Mouse (Mus musculus): ENCODE measurements around the gene Cabp1.
"Not testable (repeated sequence)": the region's sequence is repeated elsewhere in the genome, so short reads cannot be mapped to it uniquely, and the experiment has no call there.

The Cabp1 gene

DNA sequence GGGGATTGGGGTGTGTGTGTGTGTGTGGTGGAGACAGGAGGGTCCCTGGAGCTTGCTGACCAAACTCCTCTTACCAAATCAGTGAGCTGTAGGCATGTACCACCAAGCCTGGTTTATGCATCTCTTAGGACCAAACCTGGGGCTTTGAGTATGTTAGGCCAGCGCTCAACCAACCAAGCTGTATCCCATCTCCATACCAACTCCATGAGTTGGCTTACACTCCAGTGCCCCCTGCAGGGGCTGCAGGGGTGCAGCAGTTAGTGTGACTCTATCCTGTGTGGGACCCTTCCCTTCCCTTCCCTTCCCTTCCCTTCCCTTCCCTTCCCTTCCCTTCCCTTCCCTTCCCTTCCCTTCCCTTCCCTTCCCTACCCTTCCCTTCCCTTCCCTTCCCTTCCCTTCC, 19.6 kb downstream of the Cabp1 start:
- no peak for DNase-seq (ENCODE audit: low spot score)

DNA sequence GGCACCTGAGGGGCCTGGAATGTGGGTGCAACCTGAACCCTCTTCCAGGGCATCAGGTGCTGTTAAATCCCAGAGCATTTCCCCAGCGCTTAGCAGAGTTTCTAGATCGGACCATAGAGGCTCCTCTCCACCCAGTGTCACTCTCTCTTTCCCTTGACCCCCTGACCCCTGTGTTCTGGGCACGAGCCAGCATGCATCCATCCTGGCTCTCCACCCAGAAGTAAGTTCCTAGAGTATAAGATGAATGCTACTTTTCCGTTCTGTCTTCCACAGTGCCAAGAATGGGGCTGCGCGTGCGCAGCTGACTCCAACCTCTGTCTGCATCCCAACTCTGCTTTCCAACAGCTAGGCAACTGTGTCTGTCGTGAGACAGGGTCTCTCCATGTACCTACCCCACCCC, 24.0 kb downstream of the Cabp1 start:
- DNase-seq (ENCODE audit: low spot score), result peak; percentile 59

DNA sequence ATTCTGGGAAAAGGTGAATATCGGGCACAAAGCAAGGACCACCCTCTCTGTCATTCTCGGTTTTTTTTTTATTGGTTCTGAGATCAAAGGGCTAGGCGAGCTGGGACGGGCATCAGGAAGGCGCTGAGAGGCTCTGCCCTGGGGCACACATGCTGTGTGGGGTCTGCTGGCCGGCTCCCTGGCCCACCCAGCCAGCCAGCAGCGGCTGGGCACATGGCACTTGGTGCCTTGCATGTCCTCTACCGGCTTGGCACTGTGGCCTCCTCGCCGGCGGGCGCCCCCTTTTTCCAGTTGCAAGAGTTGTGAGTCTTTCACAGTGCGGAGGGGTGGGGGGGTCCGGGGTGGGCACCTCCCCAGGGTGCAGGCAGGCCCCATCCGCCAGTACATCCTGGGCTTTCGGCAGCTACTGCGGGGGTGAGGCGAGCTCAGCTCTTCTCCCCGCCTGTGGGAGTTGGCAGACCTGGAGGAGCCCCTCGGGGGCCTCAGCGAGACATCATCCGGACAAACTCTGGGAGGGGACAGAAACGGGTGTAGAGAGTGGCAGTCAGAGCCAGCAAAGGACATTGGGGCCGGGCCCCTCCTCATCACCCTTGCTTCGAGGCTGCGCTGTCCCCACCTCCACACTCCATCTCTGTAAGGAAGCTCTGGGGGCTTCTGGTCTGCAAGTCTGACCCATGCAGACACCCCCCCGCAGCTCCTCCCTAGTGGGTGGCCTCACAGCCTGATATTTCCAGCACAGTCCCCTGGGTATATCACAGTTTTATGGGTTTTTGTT, 25.4 kb downstream of the Cabp1 start:
- DNase-seq (ENCODE audit: low spot score), result no peak

DNA sequence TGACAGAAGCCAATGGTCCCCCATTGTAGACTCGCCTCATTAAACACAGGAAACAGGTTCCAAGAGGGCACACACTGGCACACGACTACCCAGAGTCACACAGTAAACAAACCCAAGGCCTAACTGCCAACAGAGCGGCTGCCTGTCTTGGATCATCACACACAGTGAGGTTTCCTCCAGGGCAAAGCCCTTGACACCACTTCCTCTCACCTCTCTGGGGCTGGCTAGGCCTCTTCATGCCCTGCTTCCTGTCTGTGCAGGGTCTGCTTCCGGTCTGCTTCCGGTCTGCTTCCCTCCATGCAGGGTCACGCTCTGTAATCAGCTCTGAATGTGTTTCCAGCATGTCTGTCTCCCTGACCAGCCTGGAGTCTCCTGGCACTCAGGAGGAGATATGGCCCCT, 26.8 kb downstream of the Cabp1 start:
- DNase-seq (ENCODE audit: low spot score), result no peak

DNA sequence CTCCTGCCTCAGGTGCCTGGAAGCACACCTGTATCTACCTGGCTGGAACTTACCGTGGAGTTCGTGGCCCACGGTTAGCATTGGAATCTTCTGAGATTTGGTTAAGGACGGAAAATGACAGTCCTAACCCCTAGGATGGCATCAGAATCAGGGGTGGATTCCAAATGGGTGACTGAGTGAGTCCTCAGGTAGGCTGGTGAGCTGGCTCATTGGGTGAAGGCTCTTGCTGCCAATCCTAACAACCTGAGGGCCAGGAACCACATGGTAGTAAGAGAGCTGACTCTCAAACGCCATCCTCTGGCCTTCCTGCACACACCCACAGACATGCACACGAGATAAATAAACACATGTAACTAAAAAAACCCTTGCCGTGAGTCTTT, 27.4 kb downstream of the Cabp1 start:
- DNase-seq (ENCODE audit: low spot score), result no peak

DNA sequence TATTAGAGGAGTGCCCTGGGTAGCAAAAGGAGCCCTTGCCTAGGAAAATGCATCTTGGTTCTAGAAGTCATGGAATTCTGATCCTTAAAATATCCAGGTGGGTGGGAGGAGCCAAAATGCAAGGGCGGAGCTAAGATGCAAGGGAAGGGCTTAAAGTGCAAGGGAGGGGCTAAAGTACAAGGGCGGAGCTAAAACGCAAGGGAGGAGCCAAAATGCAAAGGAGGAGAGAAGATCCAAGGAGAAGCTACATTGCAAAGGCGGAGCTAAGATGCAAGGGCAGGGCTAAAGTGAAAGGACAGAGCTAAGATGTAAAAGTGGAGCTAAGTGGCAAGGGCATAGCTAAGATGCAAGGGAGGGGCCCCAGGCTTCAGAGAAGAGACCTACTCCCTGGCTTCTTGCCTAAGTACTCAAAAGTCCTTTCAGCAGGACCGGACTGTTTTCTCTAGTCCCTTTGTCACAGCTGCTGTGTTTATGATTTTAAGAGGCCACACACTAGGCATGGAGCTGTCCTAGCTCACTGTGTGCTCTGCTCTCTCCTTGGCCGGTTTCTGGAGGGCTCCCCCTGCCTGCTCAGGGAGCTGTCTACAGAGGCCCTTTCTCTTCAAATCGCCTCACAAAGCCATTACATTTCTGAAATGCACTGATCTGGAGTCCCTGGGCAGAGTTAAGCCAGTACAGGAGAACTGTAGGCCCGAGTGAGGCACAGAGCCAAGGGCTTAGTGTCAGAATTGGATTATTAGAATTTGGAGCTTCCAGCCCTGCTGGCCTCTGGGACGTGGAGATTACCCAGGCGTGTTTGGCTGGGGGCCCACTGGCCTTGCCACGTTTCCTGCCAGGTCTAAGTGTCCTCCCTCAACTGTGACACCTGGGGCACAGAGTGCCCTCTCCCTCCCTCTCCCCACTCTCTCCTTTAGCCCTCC, 28.0 kb downstream of the Cabp1 start:
- peak; percentile 72 for DNase-seq (ENCODE audit: low spot score)

DNA sequence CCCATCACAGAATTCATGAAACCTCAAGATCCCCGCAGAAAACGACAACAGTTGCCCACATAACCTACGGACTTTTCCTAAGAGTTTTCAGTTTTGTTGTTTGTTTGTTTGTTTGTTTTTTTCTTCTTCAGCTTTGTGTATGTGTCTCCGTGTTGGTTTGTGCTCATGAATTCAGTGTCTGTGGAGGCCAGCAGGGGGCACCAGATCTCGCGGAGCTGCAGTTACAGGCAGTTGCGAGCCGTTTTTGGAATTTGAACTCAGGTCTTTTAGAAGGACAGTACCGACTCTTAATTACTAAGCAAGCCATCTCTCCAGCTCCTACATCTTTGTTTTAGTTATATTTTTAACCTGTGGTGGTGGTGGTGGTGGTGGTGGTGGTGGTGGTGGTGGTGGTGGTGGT, 28.8 kb downstream of the Cabp1 start:
- peak; percentile 61 for DNase-seq (ENCODE audit: low spot score)

DNA sequence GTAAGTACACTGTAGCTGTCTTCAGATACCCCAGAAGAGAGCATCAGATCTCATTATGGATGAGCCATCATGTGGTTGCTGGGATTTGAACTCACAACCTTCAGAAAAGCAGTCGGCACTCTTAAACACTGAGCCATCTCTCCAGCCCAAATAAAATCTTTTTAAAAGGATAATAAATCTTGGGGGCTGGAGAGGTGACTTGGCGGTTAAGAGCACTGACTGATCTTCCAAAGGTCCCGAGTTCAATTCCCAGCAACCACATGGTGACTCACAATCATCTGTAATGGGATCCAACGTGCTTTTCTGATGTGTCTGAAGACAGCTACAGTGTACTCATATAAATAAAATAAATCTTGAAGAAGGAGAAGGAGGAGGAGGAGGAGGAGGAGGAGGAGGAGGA, 29.7 kb downstream of the Cabp1 start:
- DNase-seq (ENCODE audit: low spot score), result not testable (repeated sequence)

DNA sequence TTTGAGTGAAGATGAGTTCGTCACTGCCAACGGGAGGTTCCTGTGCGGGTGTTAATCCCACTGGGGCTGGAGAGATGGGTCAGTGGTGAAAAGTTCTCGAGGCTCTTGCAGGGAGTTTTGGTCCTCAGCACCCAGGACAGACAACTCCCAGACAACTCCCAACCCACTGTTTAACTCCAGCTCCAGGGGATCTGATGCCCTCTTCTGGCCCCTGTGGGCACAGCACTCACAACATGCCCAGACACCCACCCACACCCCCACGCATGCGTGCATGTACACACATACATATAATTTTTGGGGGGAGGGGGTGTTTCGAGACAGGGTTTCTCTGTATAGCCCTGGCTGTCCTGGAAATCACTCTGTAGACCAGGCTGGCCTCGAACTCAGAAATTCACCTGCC, 30.6 kb downstream of the Cabp1 start:
- peak; percentile 78 for DNase-seq (ENCODE audit: low spot score)

DNA sequence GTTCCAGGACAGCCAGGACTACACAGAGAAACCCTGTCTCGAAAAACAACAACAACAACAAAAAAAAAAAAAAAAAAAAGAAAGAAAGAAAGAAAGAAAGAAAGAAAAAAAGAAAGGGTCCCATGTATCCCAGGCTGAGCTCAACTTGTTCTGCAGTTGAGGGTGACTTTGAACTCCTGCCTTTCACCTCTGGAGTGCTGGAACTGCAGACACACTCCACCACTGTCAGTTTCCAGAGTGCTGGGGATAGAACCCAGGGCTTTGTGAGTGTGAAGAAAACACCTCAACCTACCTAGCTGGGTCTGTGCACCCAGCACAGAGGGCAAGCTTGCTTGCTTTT, 32.3 kb downstream of the Cabp1 start:
- DNase-seq (ENCODE audit: low spot score), result not testable (repeated sequence)

DNA sequence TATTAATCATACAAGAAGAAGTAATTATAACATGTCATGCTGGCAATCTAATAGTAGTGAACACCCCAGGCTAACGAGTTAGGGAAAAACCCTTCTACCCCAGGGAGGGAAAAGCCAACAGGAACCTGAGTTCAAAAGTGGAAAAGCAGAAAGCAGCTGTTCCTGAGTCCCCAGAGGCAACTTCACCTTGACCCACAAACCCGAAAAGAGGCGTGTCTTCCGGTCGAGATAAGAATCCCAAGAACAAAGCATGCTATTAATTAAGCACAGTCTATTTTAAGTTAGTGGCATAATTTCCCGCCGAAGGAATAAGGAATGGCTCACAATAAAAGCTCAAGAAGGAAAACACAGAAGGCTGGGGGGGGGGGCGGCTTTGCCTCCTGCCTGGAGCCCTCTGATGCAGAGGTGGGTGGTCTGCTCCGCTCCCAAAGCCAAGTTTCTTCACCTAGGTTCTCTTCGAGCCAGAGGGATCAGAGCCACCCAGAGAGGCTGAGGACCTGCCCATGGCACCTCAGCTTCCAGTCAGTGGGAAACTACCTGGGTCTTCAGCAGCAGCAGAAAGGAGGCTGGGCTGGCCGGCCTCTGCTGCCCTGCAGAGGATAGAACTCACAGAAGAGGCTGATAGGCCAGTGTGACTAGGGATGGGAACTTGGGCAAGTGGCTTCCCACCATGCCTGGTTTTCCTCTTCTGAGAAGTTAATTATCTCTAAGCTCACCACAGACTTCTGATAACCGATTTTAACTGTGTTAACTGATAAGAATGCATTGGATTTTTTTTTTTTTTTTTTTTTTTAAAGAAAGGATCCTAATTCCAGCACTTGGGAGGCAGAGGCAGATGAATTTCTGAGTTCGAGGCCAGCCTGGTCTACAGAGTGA, 32.9 kb downstream of the Cabp1 start:
- DNase-seq (ENCODE audit: low spot score), result no peak

DNA sequence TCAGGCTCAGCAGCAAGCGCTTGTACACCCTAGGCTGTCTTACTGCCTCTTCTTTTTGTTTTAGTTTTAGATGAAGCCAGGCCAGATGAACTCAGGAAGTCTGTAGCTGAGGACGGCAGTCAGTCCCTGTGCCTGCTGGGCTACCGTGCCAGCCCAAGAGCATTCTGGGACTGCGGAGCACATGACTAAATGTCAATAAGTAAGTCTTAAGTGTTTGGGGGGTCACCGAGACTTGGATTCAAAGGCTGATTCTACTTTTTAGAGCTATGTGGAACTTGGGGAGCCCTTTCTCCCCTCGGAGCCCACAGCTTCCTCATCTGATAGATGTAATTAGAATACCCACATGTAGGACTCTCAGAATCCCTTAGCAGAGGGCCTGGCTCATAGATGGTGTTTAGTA, 33.5 kb downstream of the Cabp1 start:
- DNase-seq (ENCODE audit: low spot score), result no peak

DNA sequence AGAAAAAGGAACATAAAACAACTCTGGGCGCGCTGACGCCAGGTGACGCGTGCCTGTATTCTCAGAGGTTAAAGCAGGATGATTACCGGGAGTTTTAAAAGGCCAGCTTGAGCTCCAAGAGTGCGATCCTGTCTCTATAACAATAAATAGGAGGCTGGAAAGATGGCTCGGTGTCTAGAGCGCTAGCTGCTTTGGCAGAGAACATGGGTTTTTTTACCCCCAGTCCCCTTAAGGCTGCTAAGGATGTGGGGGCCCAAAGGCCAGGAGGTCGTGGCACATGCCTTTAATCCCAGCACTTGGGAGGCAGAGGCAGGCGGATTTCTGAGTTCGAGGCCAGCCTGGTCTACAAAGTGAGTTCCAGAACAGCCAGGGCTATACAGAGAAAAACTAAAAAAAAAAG, 35.0 kb downstream of the Cabp1 start:
- DNase-seq (ENCODE audit: low spot score), result no peak

DNA sequence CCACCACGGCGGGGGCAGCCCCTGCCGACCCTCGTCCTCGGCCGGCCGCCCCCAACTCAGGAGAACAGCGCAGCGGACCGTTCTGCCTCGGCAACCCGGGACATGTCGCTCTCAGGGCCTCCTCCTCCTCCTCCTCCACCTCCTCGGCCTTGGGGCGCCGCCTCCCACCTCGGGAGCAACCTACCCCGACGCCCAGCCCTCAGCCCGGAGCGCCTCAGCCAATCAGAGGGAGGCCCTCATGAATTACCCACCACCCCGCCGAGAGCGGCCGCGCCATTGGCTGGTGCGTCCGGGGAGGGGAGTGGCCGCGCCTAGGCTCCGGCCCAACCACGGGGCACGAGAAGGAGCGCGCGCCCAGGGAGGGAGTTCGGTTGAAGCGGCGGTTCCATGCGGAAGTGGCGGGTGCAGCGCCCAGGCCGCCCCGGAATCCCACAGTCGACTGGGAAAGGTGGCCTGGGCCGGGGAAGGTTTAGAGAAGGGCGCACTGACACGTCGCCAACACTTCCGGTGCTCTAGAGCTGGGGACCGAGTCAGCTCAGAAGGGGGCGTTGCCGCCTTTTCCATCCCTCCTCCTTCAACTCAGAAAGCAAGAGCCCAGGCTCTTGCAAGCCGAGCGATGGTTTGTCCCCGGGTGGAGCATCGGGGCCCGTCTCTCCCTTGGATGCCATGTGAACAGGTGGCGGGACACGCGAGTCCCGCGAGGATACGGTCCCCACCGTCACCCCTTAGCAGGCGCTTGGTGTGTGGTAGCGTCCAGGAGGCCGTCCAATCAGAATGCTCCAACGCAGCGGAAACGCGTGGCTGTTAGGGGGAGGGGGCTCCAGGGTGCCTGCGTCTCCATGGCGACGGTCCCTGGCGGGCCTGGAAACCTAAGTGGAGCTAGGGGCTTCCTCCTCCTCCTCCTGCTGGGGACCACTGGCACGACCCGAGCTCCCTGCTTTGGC, 35.9 kb downstream of the Cabp1 start, which contains the start of gene Mlec:
Gene Mlec (minus strand): TSS at position 140 of the 944 bp plus-strand sequence.
- peak; percentile 97 for DNase-seq (ENCODE audit: low spot score)

DNA sequence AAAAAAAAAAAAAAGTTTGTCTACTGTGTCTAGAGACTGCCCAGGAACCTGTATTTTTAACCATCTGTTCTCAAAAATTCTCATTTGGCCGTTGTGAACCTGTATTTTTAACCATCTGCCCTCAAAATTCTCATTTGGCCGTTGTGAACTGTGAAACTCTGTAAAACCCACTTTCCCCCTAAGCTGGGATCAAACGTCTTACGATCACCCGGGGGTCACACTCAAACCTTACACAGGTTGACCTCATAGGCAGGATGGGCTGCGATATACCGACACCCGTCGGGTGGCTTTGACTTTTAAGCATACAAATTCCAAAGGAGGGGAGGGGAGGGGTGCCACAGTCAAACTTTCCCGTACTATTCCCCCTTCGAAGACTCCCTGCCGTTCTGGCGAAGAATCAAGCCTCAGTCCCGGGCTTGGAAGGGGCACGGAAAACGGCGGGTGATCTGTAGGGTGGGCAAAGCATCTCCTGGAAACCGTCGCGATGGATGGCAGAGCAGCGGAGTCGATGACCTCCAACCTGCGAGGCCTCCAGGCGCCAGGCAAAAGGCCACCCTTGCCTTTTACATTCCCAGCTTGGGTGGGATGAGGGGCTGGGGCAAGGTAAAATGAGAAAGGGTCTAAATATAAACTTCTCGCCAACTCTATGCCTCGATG, 37.1 kb downstream of the Cabp1 start:
- DNase-seq (ENCODE audit: low spot score), result no peak

DNA sequence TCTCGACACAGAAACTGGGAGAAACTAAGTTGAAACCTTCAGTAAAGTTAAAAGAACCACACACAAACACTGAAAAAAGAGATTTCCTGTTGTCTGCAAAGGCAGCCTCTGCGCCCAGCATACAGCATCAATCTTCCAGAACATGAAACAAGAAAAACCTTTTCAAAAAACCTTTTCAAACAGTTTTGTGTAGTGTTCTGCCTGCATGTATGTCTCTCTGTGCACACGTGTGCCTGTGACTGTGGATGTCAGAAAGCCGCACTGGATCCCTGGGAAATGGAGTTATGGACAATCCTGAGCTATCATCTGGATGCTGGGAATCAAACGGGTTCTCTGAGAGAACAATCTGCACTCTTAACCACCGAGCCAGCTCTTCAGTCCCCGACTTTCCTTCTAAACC, 37.8 kb downstream of the Cabp1 start:
- no peak for DNase-seq (ENCODE audit: low spot score)

DNA sequence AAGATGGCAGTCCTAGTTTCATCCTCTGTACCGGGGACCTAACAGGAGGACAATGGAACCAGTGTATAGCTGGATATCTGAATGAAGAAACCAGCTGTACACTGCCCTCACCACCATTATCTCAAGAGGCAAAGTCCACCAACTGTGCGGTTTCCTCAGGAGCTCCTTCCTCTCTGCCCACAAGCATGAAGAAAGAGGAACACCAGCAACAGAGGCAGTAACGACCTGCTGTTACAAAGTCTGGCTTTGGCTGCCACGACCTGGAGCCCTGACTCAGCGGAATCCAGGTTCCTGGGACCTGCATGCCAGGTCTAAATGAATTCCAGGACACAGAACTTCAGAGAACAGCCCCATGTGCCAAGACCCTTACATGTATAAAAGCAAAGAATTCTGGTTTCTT, 38.4 kb downstream of the Cabp1 start:
- DNase-seq (ENCODE audit: low spot score), result no peak

DNA sequence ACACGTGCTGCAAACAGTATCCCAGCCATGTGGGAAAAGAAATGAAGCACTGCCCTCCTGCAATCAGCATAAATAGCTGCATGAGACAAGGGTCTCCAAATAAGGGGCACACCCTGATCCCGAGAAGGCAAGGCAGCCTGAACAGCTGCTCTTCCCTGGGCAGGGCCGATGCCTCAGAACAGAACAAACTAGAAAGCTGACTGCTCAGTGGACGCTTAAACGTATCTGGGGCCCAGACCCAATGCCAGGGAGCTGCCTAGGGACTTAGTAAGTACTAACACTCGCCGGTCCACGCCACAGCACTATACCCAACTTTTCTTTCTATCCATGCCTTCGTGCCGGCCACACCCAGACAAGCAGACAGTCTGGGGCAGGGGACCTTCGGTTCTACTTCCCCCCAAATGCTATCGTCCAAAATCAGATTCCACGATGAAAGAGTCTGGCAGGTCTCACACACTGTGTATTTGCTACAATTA, 39.0 kb downstream of the Cabp1 start:
- no peak for DNase-seq (ENCODE audit: low spot score)

DNA sequence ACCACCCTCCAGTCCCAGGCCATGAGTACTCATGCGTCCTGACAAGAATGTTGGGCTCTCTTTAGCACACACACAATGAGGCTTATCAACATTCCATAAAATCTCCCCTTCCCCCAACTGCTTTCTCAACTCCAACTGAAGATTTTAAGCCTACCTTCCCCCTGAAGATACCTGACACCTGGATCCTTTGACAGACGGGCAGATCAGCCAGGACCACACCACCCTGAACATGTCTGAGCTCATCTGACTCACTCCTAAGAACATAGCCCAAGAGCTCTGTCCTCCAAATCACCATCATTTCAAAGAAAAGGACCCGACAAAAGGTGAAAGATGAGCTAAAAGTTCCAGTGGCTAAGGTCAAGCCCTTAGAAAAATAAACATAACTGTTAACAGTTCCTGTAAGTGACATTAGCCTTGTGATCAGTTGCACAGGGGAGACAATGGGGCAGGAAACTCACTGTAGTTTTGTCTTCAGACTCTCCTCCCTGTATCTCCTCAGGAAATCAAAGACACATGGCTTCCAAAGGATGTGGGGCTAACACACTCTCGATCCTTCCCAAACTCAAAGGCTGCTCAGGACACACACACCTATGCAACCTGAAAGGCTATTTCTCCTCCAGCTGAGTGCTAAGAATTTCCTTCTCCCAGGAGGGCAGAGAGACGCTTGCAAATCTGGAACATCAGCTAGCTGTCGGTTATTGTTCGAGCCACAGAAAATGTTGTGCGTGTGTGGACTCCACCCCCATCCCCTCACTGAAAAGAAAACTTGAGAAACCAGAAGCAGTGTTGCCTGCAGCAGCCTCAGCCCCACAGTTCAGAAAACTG, 41.8 kb downstream of the Cabp1 start:
- no peak for DNase-seq (ENCODE audit: low spot score)

DNA sequence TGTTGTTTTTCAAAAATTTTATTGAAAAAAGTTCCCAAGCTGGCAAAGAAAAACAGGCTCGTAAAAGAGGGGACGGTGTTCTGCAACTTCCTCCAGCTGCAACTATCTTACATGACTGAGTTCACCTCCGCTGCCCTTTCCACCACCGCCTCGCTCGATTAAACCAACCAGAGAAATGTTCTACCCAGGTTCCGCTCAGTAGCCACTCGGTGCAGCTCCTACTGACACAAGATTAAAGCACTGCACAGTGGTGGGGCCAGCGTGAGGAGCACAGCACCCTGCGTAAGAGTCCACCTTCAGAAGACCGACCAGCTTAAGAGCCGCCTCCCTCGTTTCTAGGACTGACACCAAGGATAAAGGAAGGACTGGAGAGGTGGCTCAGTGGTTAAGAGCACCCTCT, 42.7 kb downstream of the Cabp1 start:
- DNase-seq (ENCODE audit: low spot score), result no peak
